Mouse (Mus musculus) stomach, postnatal 0 days (tissue): ENCODE measurements around the gene Rhobtb1.

Experiments
- CTCF ChIP-seq: IDR thresholded peaks from 2 replicates; pipeline ENCODE4 v1.5.1; 2016; ENCODE audit warnings: antibody characterized with exemption, low read depth, mild to moderate bottlenecking, moderate library complexity
- EP300 ChIP-seq: optimal IDR thresholded peaks from 2 replicates; pipeline ENCODE3; 2016; ENCODE audit warnings: antibody characterized with exemption

DNA sequence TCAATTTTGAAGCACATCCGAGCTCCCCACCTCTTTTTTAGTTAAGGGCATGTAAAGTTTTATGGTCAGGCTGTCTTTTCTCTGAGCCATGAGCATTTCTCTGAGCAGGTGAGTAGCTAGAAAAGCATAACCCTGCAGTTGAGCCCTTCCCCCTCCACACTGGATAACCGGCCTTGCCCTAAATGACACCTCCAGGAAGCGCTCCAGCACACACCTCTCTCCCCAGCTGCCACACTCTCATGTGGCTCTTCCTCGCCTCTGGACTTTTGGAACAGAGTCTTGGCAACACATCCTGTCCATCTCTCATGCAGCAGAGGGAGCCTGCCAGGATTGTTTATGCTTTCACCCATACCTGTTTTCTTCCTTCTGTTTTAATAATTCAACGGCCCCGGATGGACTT, 69.1 kb downstream of the Rhobtb1 start:
- TF ChIP-seq CTCF (no peak), EP300 (no peak)
